Mouse (Mus musculus): ENCODE results near the gene 1700015F17Rik. TPM values are rescaled to one million over a fixed set of nuclear protein-coding genes. Genes with fewer than 3 reads are reported as not detected.

Gene 1700015F17Rik
- polyA plus RNA-seq, 1 experiment from 2014 or later = not detected

- no peak overlapping the region for H3K4me2 ChIP-seq (replicated peaks; ENCODE audit: low read depth, low read length)
- H3K36me3 ChIP-seq (ENCODE audit: control insufficient read depth, insufficient read depth, low read length) = no peaks in the 10 kb centered on the region
- no peaks in the 10 kb centered on the region for H3K4me1 ChIP-seq (ENCODE audit: control insufficient read depth, insufficient read depth, low read length)
- no peaks in the 10 kb centered on the region for H3K27me3 ChIP-seq (ENCODE audit: control insufficient read depth, insufficient read depth, low read length)
- H3K9me3 ChIP-seq (ENCODE audit: control insufficient read depth, low read length) = no peaks in the 10 kb centered on the region
- ATAC-seq (ENCODE audit: low FRiP score, low TSS enrichment) = no peak
- H3K4me3 ChIP-seq (ENCODE audit: low read length) = no peak overlapping the region
- H3K27ac ChIP-seq (ENCODE audit: low read depth, low read length) = no peak overlapping the region
- WGBS = 87% methylated on average over 2 of the region's 2 CpGs
- H3K9ac ChIP-seq (ENCODE audit: low read depth, low read length) = no peak overlapping the region
These were observed 67.1 kb downstream of the 1700015F17Rik start for GRCm38 (mm10) chr5:5411886-5412285.

GRCm38 (mm10) chr5:5401986-5402385 lies 77.0 kb downstream of the 1700015F17Rik start:
- no peak overlapping the region for H3K27ac ChIP-seq (ENCODE audit: low read depth, low read length)
- no peak overlapping the region for H3K4me2 ChIP-seq (replicated peaks; ENCODE audit: low read depth, low read length)
- H3K4me1 ChIP-seq (ENCODE audit: control insufficient read depth, insufficient read depth, low read length) = no peaks in the 10 kb centered on the region
- ATAC-seq (ENCODE audit: low FRiP score, low TSS enrichment) = no peak
- H3K9me3 ChIP-seq (ENCODE audit: control insufficient read depth, low read length) = no peaks in the 10 kb centered on the region
- H3K36me3 ChIP-seq (ENCODE audit: control insufficient read depth, insufficient read depth, low read length) = no peaks in the 10 kb centered on the region
- no peak overlapping the region for H3K4me3 ChIP-seq (ENCODE audit: low read length)
- no peaks in the 10 kb centered on the region for H3K27me3 ChIP-seq (ENCODE audit: control insufficient read depth, insufficient read depth, low read length)
- H3K9ac ChIP-seq (ENCODE audit: low read depth, low read length) = no peak overlapping the region
- 80% methylated on average over 4 of the region's 4 CpGs for WGBS

- Histone ChIP-seq H3K4me3 (ENCODE audit: low read length) (no peak overlapping the region), H3K27me3 (ENCODE audit: control insufficient read depth, insufficient read depth, low read length) (no peaks in the 10 kb centered on the region), H3K4me2 (replicated peaks; ENCODE audit: low read depth, low read length) (no peak overlapping the region), H3K36me3 (ENCODE audit: control insufficient read depth, insufficient read depth, low read length) (no peaks in the 10 kb centered on the region), H3K4me1 (ENCODE audit: control insufficient read depth, insufficient read depth, low read length) (no peaks in the 10 kb centered on the region), H3K9ac (ENCODE audit: low read depth, low read length) (no peak overlapping the region), H3K9me3 (ENCODE audit: control insufficient read depth, low read length) (no peaks in the 10 kb centered on the region), H3K27ac (ENCODE audit: low read depth, low read length) (no peak overlapping the region)
- WGBS = 32% methylated on average over 3 of the region's 3 CpGs
- ATAC-seq (ENCODE audit: low FRiP score, low TSS enrichment) = no peak
These were observed 86.2 kb downstream of the 1700015F17Rik start for GRCm38 (mm10) chr5:5392786-5393185.

Other genes starting within 250 kb of the 1700015F17Rik start
- 12.7 and 18.9 TPM in 2 replicates for gene Cdk14, start 58.8 kb downstream of the 1700015F17Rik start, polyA plus RNA-seq (2014; fragmentation: Nextera tagmentation; extraction: Ambion mirVana)
- gene Cldn12, start 35.8 kb upstream of the 1700015F17Rik start, polyA plus RNA-seq (2014; fragmentation: Nextera tagmentation; extraction: Ambion mirVana) = 15.2 and 32.7 TPM in 2 replicates
- gene Gtpbp10, start 80.4 kb upstream of the 1700015F17Rik start, polyA plus RNA-seq (2014; fragmentation: Nextera tagmentation; extraction: Ambion mirVana) = 35.5 and 39.7 TPM in 2 replicates
- gene Gm8773, start 94.7 kb upstream of the 1700015F17Rik start, polyA plus RNA-seq (2014; fragmentation: Nextera tagmentation; extraction: Ambion mirVana) = 0.36 and 0.39 TPM in 2 replicates
- gene Cfap69, start 185.1 kb upstream of the 1700015F17Rik start, polyA plus RNA-seq (2014; fragmentation: Nextera tagmentation; extraction: Ambion mirVana) = 1.5 and 5.5 TPM in 2 replicates
- gene Steap2, start 215.4 kb upstream of the 1700015F17Rik start, polyA plus RNA-seq (2014; fragmentation: Nextera tagmentation; extraction: Ambion mirVana) = 15.6 and 23.8 TPM in 2 replicates